Mouse (Mus musculus): ENCODE data around the gene Slc19a3. TPM values are rescaled to one million over a fixed set of nuclear protein-coding genes. Genes with fewer than 3 reads are reported as not detected.

The Slc19a3 gene
- polyA plus RNA-seq, 1 experiment: 0.63 TPM

GRCm38 (mm10) chr1:83064851-83065250, 26.6 kb upstream of the Slc19a3 start:
- no peak overlapping the region for H3K4me3 ChIP-seq (ENCODE audit: low read depth, low read length)
- no peaks in the 10 kb centered on the region for H3K4me1 ChIP-seq (ENCODE audit: control insufficient read depth, insufficient read depth, insufficient read length, low read length)
- H3K27me3 ChIP-seq (ENCODE audit: control insufficient read depth, insufficient read depth, low read length): 0 out of 2 replicates have a peak, but pooled peaks cover 4% of the 10 kb centered on the region
- TF ChIP-seq CTCF (IDR thresholded peaks at IDR 0.05; ENCODE audit: extremely low read depth, insufficient read length, insufficient replicate concordance, low read depth, low read length) (peak; percentile 57; the same call in 1 of the 2 replicates), POLR2A (IDR thresholded peaks at IDR 0.05; ENCODE audit: low read depth, low read length) (no peak)
- WGBS: 8% methylated on average over 3 of the region's 3 CpGs
- H3K27ac ChIP-seq (ENCODE audit: insufficient read depth, low read depth, low read length): no peak overlapping the region
- H3K36me3 ChIP-seq (ENCODE audit: control insufficient read depth, insufficient read depth, low read length): no peaks in the 10 kb centered on the region

GRCm38 (mm10) chr1:83060643-83061042, 22.4 kb upstream of the Slc19a3 start, which contains the start of gene Krtap28-13:
Krtap28-13 (plus strand) TSS chr1:83060930.
- no peaks in the 10 kb centered on the region; the same call in 1 of the 2 replicates for H3K4me1 ChIP-seq (ENCODE audit: control insufficient read depth, insufficient read depth, insufficient read length, low read length)
- TF ChIP-seq CTCF (IDR thresholded peaks at IDR 0.05; ENCODE audit: extremely low read depth, insufficient read length, insufficient replicate concordance, low read depth, low read length) (no peak), POLR2A (IDR thresholded peaks at IDR 0.05; ENCODE audit: low read depth, low read length) (no peak)
- H3K27me3 ChIP-seq (ENCODE audit: control insufficient read depth, insufficient read depth, low read length): no peaks in the 10 kb centered on the region
- no peak within 1 kb of the TSS for H3K4me3 ChIP-seq (ENCODE audit: low read depth, low read length)
- no peaks in the 10 kb centered on the region for H3K36me3 ChIP-seq (ENCODE audit: control insufficient read depth, insufficient read depth, low read length)
- 90% methylated on average over 4 of the region's 4 CpGs for WGBS
- H3K27ac ChIP-seq (ENCODE audit: insufficient read depth, low read depth, low read length): no peak within 1 kb of the TSS

GRCm38 (mm10) chr1:83059278-83059677, 21.0 kb upstream of the Slc19a3 start, which contains the start of gene A030005K14Rik:
A030005K14Rik (minus strand) TSS chr1:83059378.
- Histone ChIP-seq H3K27ac (ENCODE audit: insufficient read depth, low read depth, low read length) (peak within 1 kb of the TSS; percentile 69; the same call in 1 of the 2 replicates), H3K27me3 (ENCODE audit: control insufficient read depth, insufficient read depth, low read length) (no peaks in the 10 kb centered on the region), H3K4me1 (ENCODE audit: control insufficient read depth, insufficient read depth, insufficient read length, low read length) (no peaks in the 10 kb centered on the region; the same call in 1 of the 2 replicates), H3K4me3 (ENCODE audit: low read depth, low read length) (no peak within 1 kb of the TSS), H3K36me3 (ENCODE audit: control insufficient read depth, insufficient read depth, low read length) (no peaks in the 10 kb centered on the region)
- 88% methylated on average over 9 of the region's 9 CpGs for WGBS
- TF ChIP-seq CTCF (IDR thresholded peaks at IDR 0.05; ENCODE audit: extremely low read depth, insufficient read length, insufficient replicate concordance, low read depth, low read length) (no peak), POLR2A (IDR thresholded peaks at IDR 0.05; ENCODE audit: low read depth, low read length) (no peak)

- Histone ChIP-seq H3K4me3 (ENCODE audit: low read depth, low read length) (no peak overlapping the region), H3K36me3 (ENCODE audit: control insufficient read depth, insufficient read depth, low read length) (no peaks in the 10 kb centered on the region), H3K27ac (ENCODE audit: insufficient read depth, low read depth, low read length) (peak overlapping the region; percentile 69; the same call in 1 of the 2 replicates), H3K27me3 (ENCODE audit: control insufficient read depth, insufficient read depth, low read length) (no peaks in the 10 kb centered on the region), H3K4me1 (ENCODE audit: control insufficient read depth, insufficient read depth, insufficient read length, low read length) (no peaks in the 10 kb centered on the region; the same call in 1 of the 2 replicates)
- WGBS: 53% methylated on average over 1 of the region's 1 CpGs
- TF ChIP-seq POLR2A (IDR thresholded peaks at IDR 0.05; ENCODE audit: low read depth, low read length): no peak
- no peak for TF ChIP-seq CTCF (IDR thresholded peaks at IDR 0.05; ENCODE audit: extremely low read depth, insufficient read length, insufficient replicate concordance, low read depth, low read length)
Measured at GRCm38 (mm10) chr1:83058481-83058880, 20.2 kb upstream of the Slc19a3 start.

DNA sequence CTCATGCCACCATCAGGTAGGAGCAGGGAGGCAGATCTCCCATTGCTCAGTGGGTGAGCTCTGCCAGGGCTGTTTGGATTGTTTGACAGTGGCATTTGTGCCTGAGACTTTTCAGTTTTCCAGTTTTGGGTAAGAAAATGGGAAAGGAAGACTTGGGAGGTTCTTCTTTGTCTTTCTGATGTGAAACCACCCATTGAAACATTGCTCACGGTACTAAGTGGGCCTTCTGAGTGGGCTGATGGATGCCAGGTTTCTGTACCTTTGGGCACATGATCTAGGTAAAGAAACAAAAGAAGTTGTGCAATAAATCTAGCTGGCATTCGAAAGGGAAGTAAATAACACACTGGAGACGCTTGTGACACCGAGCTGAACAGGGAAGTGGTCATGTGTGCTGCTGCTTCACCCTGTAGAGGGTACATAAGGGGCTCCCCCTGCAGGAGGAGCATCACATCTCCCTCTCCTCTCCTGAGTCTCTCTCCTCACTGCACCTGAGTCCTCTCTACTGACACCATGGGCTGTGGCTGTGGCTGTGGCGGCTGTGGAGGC, 6.7 kb upstream of the Slc19a3 start, which contains the start of gene Gm47969:
TSS of gene Gm47969 (plus strand) at position 51 of the 546 bp plus-strand sequence.
- Histone ChIP-seq H3K36me3 (ENCODE audit: control insufficient read depth, insufficient read depth, low read length) (no peaks in the 10 kb centered on the region), H3K4me3 (ENCODE audit: low read depth, low read length) (no peak within 1 kb of the TSS), H3K4me1 (ENCODE audit: control insufficient read depth, insufficient read depth, insufficient read length, low read length) (no peaks in the 10 kb centered on the region), H3K27ac (ENCODE audit: insufficient read depth, low read depth, low read length) (no peak within 1 kb of the TSS), H3K27me3 (ENCODE audit: control insufficient read depth, insufficient read depth, low read length) (no peaks in the 10 kb centered on the region; the same call in 1 of the 2 replicates)
- TF ChIP-seq CTCF (IDR thresholded peaks at IDR 0.05; ENCODE audit: extremely low read depth, insufficient read length, insufficient replicate concordance, low read depth, low read length) (no peak), POLR2A (IDR thresholded peaks at IDR 0.05; ENCODE audit: low read depth, low read length) (no peak)
- 42% methylated on average over 5 of the region's 5 CpGs for WGBS

- WGBS: 90% methylated on average over 2 of the region's 2 CpGs
- no peak within 1 kb of the TSS for H3K27ac ChIP-seq (ENCODE audit: insufficient read depth, low read depth, low read length)
- H3K36me3 ChIP-seq (ENCODE audit: control insufficient read depth, insufficient read depth, low read length): no peaks in the 10 kb centered on the region
- no peaks in the 10 kb centered on the region; the same call in 1 of the 2 replicates for H3K27me3 ChIP-seq (ENCODE audit: control insufficient read depth, insufficient read depth, low read length)
- H3K4me1 ChIP-seq (ENCODE audit: control insufficient read depth, insufficient read depth, insufficient read length, low read length): peaks cover 5% of the 10 kb centered on the region; the same call in 1 of the 2 replicates
- TF ChIP-seq POLR2A (IDR thresholded peaks at IDR 0.05; ENCODE audit: low read depth, low read length): no peak
- TF ChIP-seq CTCF (IDR thresholded peaks at IDR 0.05; ENCODE audit: extremely low read depth, insufficient read length, insufficient replicate concordance, low read depth, low read length): no peak
- no peak within 1 kb of the TSS for H3K4me3 ChIP-seq (ENCODE audit: low read depth, low read length)
Measured at GRCm38 (mm10) chr1:83042380-83042779, 4.1 kb upstream of the Slc19a3 start, which contains the start of gene Krtap28-10. Krtap28-10 (minus strand) TSS chr1:83042480.

DNA sequence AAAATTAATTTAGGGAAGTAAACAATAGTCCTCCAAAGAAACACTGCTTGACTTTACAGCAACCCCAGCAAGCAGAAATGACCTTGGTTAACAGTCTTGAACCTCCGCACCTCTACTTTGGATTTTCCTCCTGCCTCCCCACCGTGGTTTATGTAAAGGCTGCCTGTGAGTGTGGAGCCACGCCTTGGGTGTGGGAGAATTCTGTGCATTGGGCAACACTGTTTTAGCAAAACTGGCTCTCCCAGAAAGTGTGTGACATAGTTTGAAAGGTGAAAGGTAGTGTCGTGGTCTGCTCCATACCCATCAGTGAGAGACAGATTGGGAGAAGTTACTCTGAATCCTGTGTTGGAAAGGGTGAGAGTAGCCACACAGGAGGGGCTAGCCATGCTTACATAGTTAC, 832 bp upstream of the Slc19a3 start:
- Histone ChIP-seq H3K27ac (ENCODE audit: insufficient read depth, low read depth, low read length) (no peak overlapping the region), H3K4me3 (ENCODE audit: low read depth, low read length) (no peak overlapping the region), H3K4me1 (ENCODE audit: control insufficient read depth, insufficient read depth, insufficient read length, low read length) (peaks cover 5% of the 10 kb centered on the region; the same call in 1 of the 2 replicates), H3K27me3 (ENCODE audit: control insufficient read depth, insufficient read depth, low read length) (no peaks in the 10 kb centered on the region), H3K36me3 (ENCODE audit: control insufficient read depth, insufficient read depth, low read length) (no peaks in the 10 kb centered on the region)
- no peak for TF ChIP-seq POLR2A (IDR thresholded peaks at IDR 0.05; ENCODE audit: low read depth, low read length)
- TF ChIP-seq CTCF (IDR thresholded peaks at IDR 0.05; ENCODE audit: extremely low read depth, insufficient read length, insufficient replicate concordance, low read depth, low read length): no peak
- 62% methylated on average over 4 of the region's 4 CpGs for WGBS

Data from small intestine, adult 2 months (tissue).